Mouse (Mus musculus): ENCODE results near the gene Oas3.
"Not testable (repeated sequence)": the region's sequence is repeated elsewhere in the genome, so short reads cannot be mapped to it uniquely, and the experiment has no call there.

The Oas3 gene

DNA sequence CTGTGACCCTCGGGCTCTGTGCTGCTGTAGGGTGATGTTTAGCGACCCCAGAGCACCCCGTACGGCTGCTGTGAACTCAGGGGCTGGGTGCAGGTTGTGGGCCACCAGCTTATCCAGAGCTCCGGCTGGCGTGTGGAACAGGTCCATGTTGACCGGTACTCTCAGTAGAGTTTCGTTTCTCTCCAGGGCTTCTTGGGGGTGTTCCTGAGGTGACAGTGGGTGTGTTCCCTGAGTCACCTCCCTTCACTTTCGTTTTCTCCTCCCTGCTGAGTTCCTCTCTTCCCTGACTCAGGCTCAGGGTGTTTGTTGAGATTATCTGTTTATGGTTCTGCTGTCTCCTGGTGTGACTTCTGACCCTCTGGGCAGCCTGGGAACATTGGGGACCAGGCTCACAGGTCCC is at the start of gene Oas3:
TSS of gene Oas3 (minus strand) at position 184 of the 400 bp plus-strand sequence.
- no peak for DNase-seq (ENCODE audit: extremely low spot score, low spot score)

DNA sequence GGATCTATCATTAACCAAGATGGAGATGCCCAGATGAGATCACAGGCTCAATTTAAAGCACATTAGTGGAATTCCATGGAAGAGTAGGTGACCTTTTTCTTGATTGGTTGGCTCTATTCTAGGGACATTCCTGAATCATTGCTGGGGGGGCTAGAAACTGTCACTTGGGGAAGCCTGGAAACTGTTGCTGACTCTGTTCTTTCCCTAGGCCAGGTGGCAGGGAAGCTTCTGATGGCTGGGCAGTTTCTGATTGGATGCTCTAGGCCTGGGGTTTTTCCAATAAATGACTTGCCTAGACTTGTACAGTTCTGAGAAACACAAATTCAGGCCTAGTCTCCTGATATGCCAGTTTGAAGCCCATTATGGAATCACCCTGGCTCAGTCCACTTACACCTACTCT is 41.5 kb upstream of the Oas3 start:
- no peak for DNase-seq (ENCODE audit: extremely low spot score, low spot score)

DNA sequence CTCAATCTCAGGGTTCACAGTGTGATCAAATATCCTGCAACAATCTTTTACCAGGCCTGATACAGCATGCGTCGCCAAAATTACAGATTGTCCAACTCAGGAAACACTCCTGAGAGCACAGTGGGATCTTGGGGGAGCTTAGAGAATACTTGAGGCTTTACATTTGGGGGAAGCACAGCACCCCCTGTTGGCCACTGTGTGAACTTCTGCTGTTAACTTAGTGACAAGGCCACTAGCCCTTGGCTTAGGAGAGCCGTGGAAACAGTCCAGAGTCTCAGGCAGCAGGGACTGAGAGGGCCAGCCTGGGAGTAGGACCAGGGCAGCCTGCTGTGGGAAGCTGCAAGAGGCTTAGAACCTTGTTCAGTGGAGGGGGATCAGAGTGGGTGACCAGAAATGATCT is 38.5 kb upstream of the Oas3 start:
- DNase-seq (ENCODE audit: extremely low spot score, low spot score) = peak; percentile 19

DNA sequence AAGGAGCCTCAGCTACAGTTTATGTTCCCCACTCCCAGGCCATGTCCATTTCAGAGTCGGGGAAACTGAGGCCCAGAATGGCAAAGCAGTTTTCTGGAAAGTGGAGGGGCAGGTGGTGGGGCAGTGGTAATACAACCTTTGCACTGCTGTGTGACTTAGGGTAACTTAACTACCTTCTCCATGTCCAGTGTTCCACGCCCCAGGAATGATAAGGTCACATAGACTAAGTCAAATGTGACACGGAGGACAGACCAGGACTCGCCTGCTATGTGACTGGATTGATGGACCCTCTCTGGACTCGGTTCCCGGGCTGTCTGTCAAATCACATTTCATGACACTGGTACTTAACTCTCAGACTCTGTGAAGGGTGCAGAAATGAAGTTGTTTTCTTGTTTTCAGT is 35.6 kb upstream of the Oas3 start:
- no peak for DNase-seq (ENCODE audit: extremely low spot score, low spot score)

DNA sequence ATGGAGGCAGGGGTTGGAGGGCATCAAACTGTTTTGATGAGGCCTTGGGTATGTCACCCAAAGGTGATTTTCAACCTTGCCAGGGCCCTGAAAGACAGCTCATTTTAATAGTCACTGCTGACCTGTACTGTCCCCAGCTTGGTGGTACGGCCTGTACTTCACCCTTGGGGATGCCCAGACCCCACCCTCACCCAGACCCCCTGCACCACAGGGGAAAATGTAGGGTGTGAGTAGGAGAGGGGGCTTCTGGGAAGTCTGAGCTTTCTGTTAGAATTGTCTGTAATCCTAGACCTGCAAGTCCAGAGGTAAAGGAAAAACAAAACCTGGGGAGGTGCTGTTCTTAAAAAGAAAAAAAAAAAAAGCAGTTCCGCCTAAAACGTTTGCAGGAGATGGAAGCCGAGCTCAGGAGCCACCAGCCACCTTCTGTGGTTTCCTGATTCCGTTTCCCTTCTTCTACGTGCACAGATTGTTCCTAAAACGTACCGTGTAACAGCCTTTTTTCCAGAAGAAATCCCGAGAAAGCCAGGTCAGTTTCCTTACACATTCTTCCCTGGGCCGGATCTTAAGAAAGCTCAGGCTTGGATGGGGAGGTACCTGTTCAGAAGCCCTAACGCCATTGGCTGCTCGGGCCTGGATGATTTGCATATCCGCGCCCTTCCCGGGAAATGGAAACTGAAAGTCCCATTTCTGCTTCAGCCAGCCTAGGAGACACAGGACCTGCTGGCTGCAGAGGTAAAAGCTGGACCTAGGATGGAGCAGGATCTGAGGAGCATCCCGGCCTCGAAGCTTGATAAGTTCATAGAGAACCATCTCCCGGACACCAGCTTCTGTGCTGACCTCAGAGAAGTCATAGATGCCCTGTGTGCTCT is 34.7 kb upstream of the Oas3 start, which contains the start of gene Oas1c:
TSS of gene Oas1c (minus strand) at position 564 of the 869 bp plus-strand sequence.
- peak; percentile 61 for DNase-seq (ENCODE audit: extremely low spot score, low spot score)

DNA sequence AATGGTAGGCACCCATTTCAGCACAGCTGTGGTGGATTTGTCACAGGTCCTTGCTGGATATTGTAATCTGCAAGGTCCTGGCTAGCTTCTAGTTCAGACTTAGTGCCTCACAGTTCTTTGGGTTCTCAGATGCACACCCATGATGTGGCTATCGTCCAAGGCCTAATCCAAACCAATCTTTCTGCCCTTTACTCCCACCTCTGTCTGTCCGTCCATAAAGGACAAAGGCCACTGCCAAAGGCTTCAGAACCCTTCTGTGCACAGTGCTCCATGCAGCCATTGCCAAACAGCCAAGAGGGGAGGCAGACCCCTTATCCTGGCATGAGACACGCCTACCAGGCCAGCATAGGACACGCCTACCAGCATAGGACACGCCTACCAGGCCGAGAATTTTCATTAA is 31.7 kb upstream of the Oas3 start:
- no peak for DNase-seq (ENCODE audit: extremely low spot score, low spot score)

DNA sequence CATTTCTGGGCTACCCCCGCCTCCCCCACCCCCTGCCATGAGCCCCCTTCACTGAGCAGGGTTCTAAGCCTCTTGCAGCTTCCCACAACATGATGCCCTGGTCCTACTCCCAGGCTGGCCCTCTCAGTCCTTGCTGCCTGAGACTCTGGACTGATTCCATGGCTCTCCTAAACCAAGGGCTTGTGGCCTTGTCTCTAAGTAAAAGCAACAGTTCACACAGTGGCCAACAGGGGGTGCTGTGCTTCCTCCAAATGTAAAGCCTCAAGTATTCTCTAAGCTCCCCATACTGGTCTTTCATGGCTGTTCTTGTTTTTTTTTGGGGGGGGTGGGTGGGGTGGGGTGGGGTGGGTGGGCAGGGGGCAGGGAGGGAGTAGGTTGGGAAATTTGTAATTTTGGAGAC is 29.0 kb upstream of the Oas3 start:
- DNase-seq (ENCODE audit: extremely low spot score, low spot score) = peak; percentile 60

DNA sequence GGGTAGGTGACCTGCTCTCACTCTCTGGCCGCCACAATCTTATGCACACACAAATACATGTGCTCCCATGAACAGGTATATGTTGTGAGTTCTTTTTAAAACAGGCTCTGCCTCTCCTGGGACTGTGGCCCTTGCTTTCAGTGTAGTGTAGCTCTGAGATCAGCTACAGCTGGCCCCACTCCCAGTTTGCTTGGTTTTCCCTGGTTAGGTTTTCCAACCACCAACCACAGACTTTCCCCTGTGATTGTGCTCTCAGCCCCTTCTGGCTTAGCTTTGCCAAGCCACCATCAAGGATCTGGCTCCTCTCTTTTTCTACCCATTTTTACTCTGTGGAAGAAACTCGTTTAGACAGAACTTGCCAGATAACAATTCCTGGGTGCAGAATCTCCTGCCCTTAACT is 26.1 kb upstream of the Oas3 start:
- no peak for DNase-seq (ENCODE audit: extremely low spot score, low spot score)

DNA sequence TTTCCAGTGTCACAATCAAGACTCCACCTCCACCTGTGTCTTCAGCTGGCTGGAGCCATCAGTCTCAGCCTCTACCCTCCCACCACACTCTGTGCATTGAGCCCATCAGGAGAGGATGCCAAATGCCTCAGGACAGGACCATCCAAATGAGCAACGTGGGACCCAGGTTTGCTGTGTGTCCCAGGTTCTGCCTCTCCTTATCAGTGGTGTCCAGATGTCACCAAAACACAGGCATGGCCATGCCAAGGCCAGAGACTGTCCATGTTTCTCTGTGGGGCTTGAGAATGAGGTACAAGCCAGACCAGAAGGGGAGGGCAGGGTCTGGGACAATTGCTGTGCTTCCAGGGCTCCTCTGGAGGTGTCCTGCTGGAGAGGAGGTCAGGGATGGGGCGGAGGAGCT is 21.5 kb upstream of the Oas3 start:
- not testable (repeated sequence) for DNase-seq (ENCODE audit: extremely low spot score, low spot score)

DNA sequence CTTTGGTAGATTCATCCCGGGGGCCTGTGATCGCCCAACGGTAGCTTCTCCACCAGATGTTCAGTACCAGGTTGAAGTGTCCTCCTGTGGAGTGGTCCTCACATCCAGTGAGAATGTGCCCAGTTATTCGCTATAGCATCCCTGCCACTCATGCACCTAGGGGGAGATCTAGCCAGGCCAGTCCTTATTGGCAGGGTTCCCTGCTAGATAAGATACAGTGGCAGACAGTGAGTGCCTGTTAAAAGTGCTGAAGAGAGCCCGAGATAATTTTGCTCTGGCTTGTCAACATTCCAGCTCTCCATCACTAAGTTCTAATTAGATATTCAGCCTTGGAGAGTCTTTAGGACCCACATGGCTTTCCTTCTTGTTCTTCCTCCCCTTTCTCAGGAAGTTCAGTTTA is 20.7 kb upstream of the Oas3 start:
- not testable (repeated sequence) for DNase-seq (ENCODE audit: extremely low spot score, low spot score)

DNA sequence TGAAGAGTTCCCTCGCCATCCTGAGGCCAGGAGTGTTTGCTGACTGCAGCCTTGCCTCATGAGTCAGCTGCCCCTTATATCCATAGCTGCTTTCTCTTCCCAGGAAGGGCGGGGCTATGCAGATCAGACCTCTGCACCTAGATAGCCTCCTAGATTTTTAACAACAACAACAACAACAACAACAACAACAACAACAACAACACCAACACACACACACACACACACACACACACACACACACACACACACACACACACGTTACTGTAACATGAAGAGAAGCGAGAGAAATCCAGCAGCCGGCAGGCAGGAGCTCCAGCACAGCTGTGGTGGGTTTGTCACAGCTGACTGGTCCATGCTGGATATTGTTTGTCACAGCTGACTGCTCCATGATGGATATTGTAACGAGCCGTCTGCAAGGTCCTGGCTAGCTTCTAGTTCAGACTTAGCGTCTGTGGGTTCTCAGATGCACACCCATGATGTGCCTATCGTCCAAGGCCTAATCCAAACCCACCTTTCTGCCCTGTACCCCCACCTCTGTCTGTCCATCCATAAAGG is 18.1 kb upstream of the Oas3 start, which contains the start of gene Oas1e:
TSS of gene Oas1e (minus strand) at position 51 of the 555 bp plus-strand sequence.
- DNase-seq (ENCODE audit: extremely low spot score, low spot score) = not testable (repeated sequence)

DNA sequence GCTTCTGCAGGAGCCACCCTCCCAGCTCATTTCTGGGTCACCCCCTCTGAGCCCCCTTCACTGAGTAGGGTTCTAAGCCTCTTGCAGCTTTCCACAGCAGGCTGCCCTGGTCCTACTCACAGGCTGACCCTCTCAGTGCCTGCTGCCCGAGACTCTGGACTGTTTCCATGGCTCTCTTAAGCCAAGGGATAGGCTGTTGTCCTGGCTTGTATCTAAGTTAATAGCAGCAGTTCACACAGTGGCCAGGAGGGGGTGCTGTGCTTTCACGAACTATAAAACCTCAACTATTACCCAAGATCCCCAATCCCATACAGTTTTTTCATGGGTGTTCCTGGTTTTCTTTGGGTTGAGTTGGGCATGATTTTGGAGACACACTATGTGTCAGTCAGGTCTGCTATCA is 15.6 kb upstream of the Oas3 start:
- peak; percentile 43 for DNase-seq (ENCODE audit: extremely low spot score, low spot score)

DNA sequence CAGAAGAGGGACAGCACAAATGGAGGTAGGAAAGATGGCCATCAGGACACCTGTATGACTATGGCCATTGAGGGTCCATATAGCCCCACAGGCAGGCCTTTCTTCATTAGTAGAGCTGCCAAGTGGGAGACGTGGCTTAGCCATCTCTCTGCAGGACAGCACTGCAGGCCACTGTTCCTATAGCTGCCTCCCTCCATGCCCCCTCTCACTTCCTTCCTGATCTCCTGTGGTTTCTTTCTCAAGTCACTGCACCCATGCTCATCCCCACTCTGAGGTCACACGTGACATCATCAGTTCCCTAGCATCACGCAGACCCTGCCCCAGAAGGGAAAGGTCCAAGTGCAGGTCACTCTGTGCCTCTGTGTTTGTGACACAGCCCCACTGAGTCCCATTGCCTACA is 9.6 kb upstream of the Oas3 start:
- DNase-seq (ENCODE audit: extremely low spot score, low spot score) = no peak

DNA sequence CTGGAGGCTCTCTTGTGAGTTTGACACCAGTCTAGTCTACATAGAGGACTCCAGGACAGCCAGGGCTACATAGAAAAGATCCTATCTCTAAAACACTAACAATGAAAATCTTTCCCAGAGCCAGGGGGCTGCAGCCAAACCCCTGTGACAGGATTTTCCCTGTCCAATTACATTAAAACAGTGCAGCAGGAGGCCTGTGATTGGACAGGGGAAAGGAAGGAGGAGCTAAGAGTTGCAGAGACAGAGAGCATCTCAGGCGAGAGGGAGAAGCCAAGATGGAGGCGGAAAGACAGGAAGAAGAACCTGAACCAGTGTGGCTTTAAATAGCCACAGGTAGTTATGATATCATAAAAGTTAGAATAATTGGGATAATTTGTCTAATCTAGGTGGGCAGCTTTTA is 5.0 kb upstream of the Oas3 start:
- no peak for DNase-seq (ENCODE audit: extremely low spot score, low spot score)

DNA sequence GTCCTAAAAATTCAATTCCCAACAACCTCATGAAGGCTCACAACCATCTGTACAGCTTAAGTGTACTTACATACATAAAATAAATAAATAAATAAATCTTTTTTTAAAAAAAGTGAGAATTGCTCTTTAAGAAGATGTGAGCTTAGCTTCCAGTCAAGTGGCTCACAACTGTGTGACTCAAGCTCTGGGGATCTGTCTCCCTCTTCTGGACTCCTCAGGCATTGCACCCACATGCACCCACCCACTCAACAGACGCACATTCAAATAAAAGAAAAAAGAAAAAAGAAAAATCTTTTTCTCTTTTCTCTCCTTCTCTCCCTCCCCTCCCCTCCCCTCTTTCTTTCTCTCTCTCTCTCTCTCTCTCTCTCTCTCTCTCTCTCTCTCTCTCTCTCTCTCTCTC is 4.2 kb upstream of the Oas3 start:
- no peak for DNase-seq (ENCODE audit: extremely low spot score, low spot score)

DNA sequence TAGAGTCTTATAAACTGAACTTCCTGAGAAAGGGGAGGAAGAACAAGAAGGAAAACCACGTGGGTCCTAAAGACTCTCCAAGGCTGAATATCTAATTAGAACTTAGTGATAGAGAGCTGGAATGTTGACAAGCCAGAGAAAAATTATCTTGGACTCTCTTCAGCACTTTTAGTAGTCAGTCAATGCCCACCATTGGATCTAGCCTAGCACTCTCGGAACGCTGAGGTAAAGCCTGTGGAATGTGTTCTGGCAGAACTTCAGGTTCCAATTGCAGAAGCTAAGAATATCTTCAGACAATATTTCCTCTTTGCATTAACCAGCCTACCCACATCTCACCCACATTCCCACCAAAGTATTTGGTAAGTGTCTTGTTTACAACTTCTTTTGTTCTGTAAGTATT is 2.5 kb upstream of the Oas3 start:
- DNase-seq (ENCODE audit: extremely low spot score, low spot score) = no peak

DNA sequence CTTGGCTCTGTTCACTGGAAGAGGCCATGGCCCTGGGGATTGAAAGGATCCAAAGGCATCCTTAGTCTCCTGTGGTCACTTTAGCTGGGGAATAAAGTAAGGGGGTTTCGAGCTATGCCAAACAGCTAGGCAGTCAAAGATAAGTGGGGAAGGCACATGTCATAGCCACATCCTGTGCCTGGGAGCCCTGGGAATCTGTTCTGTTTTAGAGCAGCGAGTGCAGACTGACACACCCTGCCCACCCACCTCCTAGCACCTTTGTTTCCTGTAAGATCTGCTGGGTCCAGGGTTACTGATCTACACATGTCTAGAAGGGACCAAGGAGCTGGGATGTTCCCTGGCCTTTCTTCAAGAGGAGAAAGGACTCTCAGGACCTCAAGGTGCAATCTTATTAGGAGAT is 1.5 kb upstream of the Oas3 start:
- DNase-seq (ENCODE audit: extremely low spot score, low spot score) = no peak

DNA sequence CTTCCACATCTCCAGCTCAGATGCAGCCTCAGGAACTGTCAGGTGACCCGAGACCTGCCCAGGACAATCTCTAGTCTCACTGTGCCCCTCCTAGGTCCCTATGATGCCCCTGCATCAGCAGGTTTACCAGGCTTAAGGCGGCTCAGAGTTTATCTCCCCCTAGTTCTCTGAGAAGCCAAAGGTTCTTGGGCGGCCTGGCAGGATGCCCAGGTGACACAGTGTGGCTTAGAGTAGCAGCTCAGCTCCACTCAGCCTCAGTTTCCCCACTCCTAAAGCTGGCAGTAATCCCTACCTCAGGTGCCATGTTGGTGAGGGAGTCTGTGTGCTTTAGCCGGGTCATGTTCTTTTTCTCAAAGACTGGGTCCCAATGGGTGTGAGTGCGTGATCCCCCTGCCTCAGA is 660 bp downstream of the Oas3 start:
- no peak for DNase-seq (ENCODE audit: extremely low spot score, low spot score)

DNA sequence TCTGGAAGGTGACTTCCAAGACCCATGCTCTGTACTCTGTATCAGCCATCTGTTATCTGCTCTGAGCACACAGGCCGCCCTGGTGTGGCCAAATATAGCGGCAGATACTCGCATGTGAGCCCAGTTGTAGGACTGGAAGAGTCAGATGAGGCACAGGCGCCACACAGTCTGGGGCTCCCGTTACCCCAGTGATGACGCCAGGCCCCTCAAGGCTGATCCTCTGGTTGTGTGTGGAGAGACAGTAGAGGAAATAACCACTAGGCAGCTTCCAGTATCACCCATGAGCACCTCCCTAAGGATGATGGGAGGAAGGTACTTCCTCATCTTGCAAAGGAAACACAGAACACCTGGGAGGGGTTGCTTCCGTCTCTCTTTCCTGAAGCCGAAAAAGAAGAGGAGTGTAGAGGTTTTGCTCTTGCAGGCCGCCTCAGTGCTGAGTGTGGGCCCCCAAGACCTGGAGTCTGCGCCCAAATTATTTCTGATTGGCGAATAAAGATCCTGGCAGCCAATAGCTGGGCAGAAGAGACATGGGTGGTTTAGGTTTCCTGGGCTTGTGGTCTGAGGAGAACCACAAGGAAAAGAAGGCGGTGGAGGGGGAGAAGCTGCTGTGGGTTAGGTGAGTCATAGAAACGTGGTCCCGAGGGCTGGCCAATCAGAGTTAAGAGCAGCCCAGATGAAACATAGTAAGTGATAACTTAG is 2.0 kb downstream of the Oas3 start:
- no peak for DNase-seq (ENCODE audit: extremely low spot score, low spot score)

DNA sequence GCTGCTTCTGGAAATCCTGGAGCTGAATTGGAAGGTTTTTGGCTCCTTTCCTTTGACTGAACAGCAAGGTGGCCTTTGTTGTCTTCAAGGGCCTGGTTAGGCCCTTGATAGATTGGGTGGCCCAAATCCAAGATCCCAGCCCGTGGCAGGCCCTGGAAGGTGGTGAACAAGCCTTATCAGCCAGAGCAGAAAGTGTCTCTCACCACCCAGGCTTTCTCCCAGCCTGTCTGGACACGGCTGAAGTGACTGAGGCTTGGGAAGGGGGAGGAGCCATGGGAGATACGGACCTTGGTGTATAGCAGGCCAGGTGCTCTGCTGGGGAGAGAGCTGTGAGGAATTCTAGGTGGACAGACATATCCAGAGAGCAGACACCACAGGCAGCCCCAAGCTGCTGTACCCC is 8.1 kb downstream of the Oas3 start:
- no peak for DNase-seq (ENCODE audit: extremely low spot score, low spot score)

DNA sequence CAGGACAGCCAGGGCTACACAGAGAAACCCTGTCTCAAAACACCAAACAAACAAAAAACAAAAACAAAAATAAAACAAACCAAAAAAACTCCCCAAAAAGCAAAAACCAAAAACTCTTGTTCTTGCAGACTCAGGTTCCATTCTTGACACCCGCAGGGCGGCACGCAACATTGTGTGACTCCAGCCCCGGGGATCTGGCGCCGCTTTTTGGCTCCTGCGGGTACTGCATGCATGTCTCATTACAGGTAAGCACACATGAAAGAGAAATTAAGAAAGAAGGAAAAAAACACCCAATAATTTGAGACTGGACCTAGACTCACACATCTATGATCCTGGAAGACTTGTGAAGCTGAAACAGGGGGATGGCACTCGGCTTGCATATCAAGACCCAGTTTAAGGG is 12.5 kb downstream of the Oas3 start:
- DNase-seq (ENCODE audit: extremely low spot score, low spot score) = no peak

DNA sequence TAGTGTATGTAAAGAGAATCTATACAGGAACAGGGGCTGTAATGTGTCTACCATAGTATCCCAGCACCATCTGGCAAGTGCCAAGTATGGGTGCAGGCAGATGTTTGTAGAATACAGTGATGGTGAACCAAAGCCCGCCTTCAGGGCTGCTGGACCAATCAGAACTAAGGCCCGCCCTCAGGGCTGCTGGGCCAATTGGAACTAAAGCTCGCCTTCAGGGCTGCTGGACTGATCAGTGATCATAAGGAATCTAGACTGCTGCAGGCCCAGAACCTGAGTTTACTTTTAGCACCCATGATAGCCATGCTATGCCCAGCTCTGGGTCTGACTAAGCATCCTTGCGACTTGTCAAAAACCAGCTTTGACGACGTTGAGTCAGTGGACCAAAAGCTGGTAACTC is 15.6 kb downstream of the Oas3 start:
- peak; percentile 16 for DNase-seq (ENCODE audit: extremely low spot score, low spot score)
